Mouse (Mus musculus) C2C12 (cell line): Measurements from ENCODE around the gene Veph1.

Experiments used
- CTCF ChIP-seq: IDR thresholded peaks from one replicate; pipeline ENCODE4 v1.5.1; 2011; ENCODE audit not compliant: control insufficient read depth, insufficient read depth, insufficient read length
- MAX ChIP-seq: IDR thresholded peaks from one replicate; pipeline ENCODE4 v1.6.1; 2011; ENCODE audit warnings: mild to moderate bottlenecking, control low read depth
- USF1 ChIP-seq: IDR thresholded peaks from one replicate; pipeline ENCODE4 v1.6.1; 2011; ENCODE audit warnings: low read depth, mild to moderate bottlenecking, control low read depth, moderate library complexity

DNA sequence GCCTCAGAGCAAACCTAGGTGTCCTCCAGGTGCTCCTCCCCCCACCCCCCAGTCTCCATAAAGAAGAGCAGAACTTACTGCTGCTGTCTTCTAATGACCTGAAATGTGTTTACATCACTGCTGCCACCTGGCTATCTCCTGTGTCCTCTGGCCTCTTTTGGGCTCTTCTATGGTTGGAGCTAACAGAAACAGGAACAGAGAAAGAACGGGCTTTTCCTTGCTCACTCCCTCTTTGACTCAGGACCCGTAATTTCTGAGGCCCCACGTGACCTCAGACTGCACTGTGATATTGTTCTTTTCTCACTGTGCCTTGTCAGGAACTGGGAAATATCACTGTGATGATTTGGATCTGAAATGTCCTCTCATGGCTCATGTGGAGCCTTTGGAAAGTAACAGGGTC is 271.2 kb downstream of the Veph1 start:
- TF ChIP-seq CTCF (no peak), MAX (no peak), USF1 (peak; percentile 37)
